23 mouse cellular contexts compared by ENCODE assay signal in the genomic region with DNA sequence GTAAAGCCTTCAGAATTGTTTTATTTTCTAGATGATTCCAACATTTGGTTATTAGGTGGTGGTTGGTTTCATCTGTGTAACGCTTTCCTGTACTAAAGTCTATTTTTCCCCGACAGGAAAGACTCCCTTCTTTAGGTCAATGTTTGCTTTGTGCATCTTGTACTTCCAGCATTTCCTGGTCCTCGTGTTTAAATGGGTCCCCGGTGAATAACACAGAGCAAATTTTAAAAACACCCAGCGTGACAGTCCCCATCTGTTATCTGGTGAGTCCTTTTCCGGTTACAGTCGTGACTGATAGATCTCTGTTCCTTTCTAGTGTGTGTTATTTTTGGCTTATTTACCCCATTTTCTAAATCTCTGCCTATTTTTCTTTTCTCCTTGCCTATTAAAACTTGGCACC. TPM values are rescaled to one million over a fixed set of nuclear protein-coding genes. Genes with fewer than 3 reads are reported as not detected.
DNase-seq lines count a peak whose midpoint lies in the region; ATAC-seq lines count a peak whose summit lies in the region.
"Had no signal": no experiment of that assay in that cellular context is flagged by ENCODE, and none has a peak within 500 bp of the region (broad histone marks: within the 10 kb centered on the region; RNA-seq: fewer than 3 reads in every experiment).

No protein-coding gene starts in this region.

- peak; percentile 7 for DNase-seq in heart, embryonic 10.5 days (ENCODE audit: low spot score)
- DNase-seq in lung, postnatal 14 days = no peak
- no peak for DNase-seq in urinary bladder, postnatal 25 days (ENCODE audit: low spot score)
- no peak for DNase-seq in cerebellum, postnatal 14 days
- DNase-seq: adrenal gland, adult 2 months; cerebellum, adult 8-10 months; gastrocnemius, postnatal 25 days; liver; liver, postnatal 0 days; lung, postnatal 4 days; retina, postnatal 1 day; right cerebral cortex, postnatal 4 days had no signal

- no peak overlapping the region for H3K4me2 ChIP-seq in heart, embryonic 12.5 days
- peak overlapping the region; percentile 17; the same call in 1 of the 2 replicates for H3K4me2 ChIP-seq in lung, embryonic 16.5 days (ENCODE audit: low read depth, low read length)
- H3K4me2 ChIP-seq in kidney, embryonic 16.5 days (replicated peaks; ENCODE audit: low read depth, low read length) = 0 out of 2 replicates have a peak overlapping the region, but pooled peaks have one; percentile 4
- H3K4me2 ChIP-seq: embryonic facial prominence, embryonic 13.5 days; midbrain, embryonic 11.5 days had no signal

- 45% methylated on average over 7 of the region's 7 CpGs for WGBS in heart, embryonic 10.5 days
- WGBS in heart, embryonic 12.5 days = 34% methylated on average over 7 of the region's 7 CpGs
- 17% methylated on average over 7 of the region's 7 CpGs for WGBS in lung, embryonic 16.5 days
- WGBS in kidney, embryonic 16.5 days = 30% methylated on average over 7 of the region's 7 CpGs

- no peak overlapping the region for H3K9ac ChIP-seq in heart, embryonic 12.5 days
- no peak overlapping the region for H3K9ac ChIP-seq in lung, embryonic 16.5 days (ENCODE audit: low read length)
- no peak overlapping the region for H3K9ac ChIP-seq in kidney, embryonic 16.5 days (replicated peaks; ENCODE audit: low read length)
- H3K9ac ChIP-seq: embryonic facial prominence, embryonic 13.5 days; liver, postnatal 0 days had no signal

- no peaks in the 10 kb centered on the region for H3K9me3 ChIP-seq in heart, embryonic 10.5 days
- H3K9me3 ChIP-seq in heart, embryonic 12.5 days (replicated peaks) = no peaks in the 10 kb centered on the region
- no peaks in the 10 kb centered on the region for H3K9me3 ChIP-seq in lung, embryonic 16.5 days (ENCODE audit: control insufficient read depth, low read length)
- no peaks in the 10 kb centered on the region for H3K9me3 ChIP-seq in kidney, embryonic 16.5 days (ENCODE audit: low read length)
- H3K9me3 ChIP-seq: embryonic facial prominence, embryonic 13.5 days; hindbrain, embryonic 10.5 days had no signal

- no peaks in the 10 kb centered on the region for H3K36me3 ChIP-seq in heart, embryonic 10.5 days
- no peaks in the 10 kb centered on the region for H3K36me3 ChIP-seq in heart, embryonic 12.5 days
- H3K36me3 ChIP-seq in lung, embryonic 16.5 days (ENCODE audit: control insufficient read depth, insufficient read depth, low read length) = no peaks in the 10 kb centered on the region
- no peaks in the 10 kb centered on the region for H3K36me3 ChIP-seq in kidney, embryonic 16.5 days (ENCODE audit: insufficient read depth, low read length)
- H3K36me3 ChIP-seq: embryonic facial prominence, embryonic 13.5 days; hindbrain, embryonic 10.5 days had no signal

- H3K27me3 ChIP-seq in heart, embryonic 10.5 days (ENCODE audit: insufficient read depth, poor library complexity, severe bottlenecking) = peaks cover 10% of the 10 kb centered on the region
- peaks cover 10% of the 10 kb centered on the region for H3K27me3 ChIP-seq in heart, embryonic 12.5 days (replicated peaks)
- no peaks in the 10 kb centered on the region for H3K27me3 ChIP-seq in lung, embryonic 16.5 days (ENCODE audit: control insufficient read depth, insufficient read depth, low read depth, low read length)
- no peaks in the 10 kb centered on the region for H3K27me3 ChIP-seq in kidney, embryonic 16.5 days (ENCODE audit: insufficient read depth, low read length)

- no peak for ATAC-seq in heart, embryonic 12.5 days (ENCODE audit: insufficient number of reproducible peaks, low FRiP score)
- no peak for ATAC-seq in lung, embryonic 16.5 days (ENCODE audit: low read depth)
- ATAC-seq in kidney, embryonic 16.5 days (ENCODE audit: low FRiP score, low TSS enrichment) = peak; percentile 71; the same call in 1 of the 2 replicates
- ATAC-seq: forebrain, embryonic 16.5 days; liver, postnatal 0 days had no signal

- H3K4me3 ChIP-seq in heart, embryonic 10.5 days = no peak overlapping the region
- H3K4me3 ChIP-seq in heart, embryonic 12.5 days = no peak overlapping the region
- H3K4me3 ChIP-seq in lung, embryonic 16.5 days (ENCODE audit: low read length) = no peak overlapping the region
- no peak overlapping the region for H3K4me3 ChIP-seq in kidney, embryonic 16.5 days (ENCODE audit: low read length)
- H3K4me3 ChIP-seq: embryonic facial prominence, embryonic 13.5 days; hindbrain, embryonic 10.5 days had no signal

- H3K27ac ChIP-seq in heart, embryonic 10.5 days = no peak overlapping the region
- no peak overlapping the region for H3K27ac ChIP-seq in heart, embryonic 12.5 days (ENCODE audit: poor library complexity, severe bottlenecking)
- no peak overlapping the region for H3K27ac ChIP-seq in lung, embryonic 16.5 days (ENCODE audit: low read length)
- peak overlapping the region; percentile 50 for H3K27ac ChIP-seq in kidney, embryonic 16.5 days (ENCODE audit: low read length)
- H3K27ac ChIP-seq: embryonic facial prominence, embryonic 13.5 days; hindbrain, embryonic 10.5 days; stomach, postnatal 0 days had no signal

- H3K4me1 ChIP-seq in heart, embryonic 10.5 days = peaks cover 9% of the 10 kb centered on the region; the same call in 1 of the 2 replicates
- H3K4me1 ChIP-seq in heart, embryonic 12.5 days (replicated peaks) = peaks cover 9% of the 10 kb centered on the region
- peaks cover 3% of the 10 kb centered on the region; the same call in 1 of the 2 replicates for H3K4me1 ChIP-seq in lung, embryonic 16.5 days (replicated peaks; ENCODE audit: control insufficient read depth, insufficient read depth, low read length)
- H3K4me1 ChIP-seq in kidney, embryonic 16.5 days (ENCODE audit: insufficient read depth, low read length) = peaks cover 11% of the 10 kb centered on the region; the same call in 1 of the 2 replicates

RNA-seq across cellular contexts. Expression of a gene that starts 16.3 kb away (rescaled TPM):
- 0.08 TPM in 1 of 2 replicates, not detected in the other for polyA plus RNA-seq in heart, embryonic 10.5 days (2016; fragmentation: Nextera tagmentation; extraction: Ambion mirVana)
- not detected in 2 replicates for polyA plus RNA-seq in heart, embryonic 12.5 days (2016; fragmentation: Nextera tagmentation; extraction: Ambion mirVana)
- not detected in 2 replicates for polyA plus RNA-seq in lung, embryonic 16.5 days (2015; fragmentation: Nextera tagmentation; extraction: Ambion mirVana)
- not detected in 2 replicates for polyA plus RNA-seq in kidney, embryonic 16.5 days (2015; fragmentation: Nextera tagmentation; extraction: Ambion mirVana)
- polyA plus RNA-seq: adrenal gland, adult 2 months; embryonic facial prominence, embryonic 13.5 days; forebrain, embryonic 16.5 days; hindbrain, embryonic 10.5 days; liver, postnatal 0 days; midbrain, embryonic 11.5 days; neural tube, embryonic 11.5 days; stomach, postnatal 0 days; thymus, postnatal 0 days; urinary bladder, adult 2 months had no signal

RNA-seq across cellular contexts. Expression of a gene that starts 31.0 kb away (rescaled TPM):
- polyA plus RNA-seq in heart, embryonic 10.5 days (2016; fragmentation: Nextera tagmentation; extraction: Ambion mirVana) = 6.5 and 9.4 TPM in 2 replicates
- polyA plus RNA-seq in heart, embryonic 12.5 days (2016; fragmentation: Nextera tagmentation; extraction: Ambion mirVana) = 4.7 and 5.3 TPM in 2 replicates
- polyA plus RNA-seq in lung, embryonic 16.5 days (2015; fragmentation: Nextera tagmentation; extraction: Ambion mirVana) = 25.1 and 26.1 TPM in 2 replicates
- polyA plus RNA-seq in kidney, embryonic 16.5 days (2015; fragmentation: Nextera tagmentation; extraction: Ambion mirVana) = 25.7 and 26.4 TPM in 2 replicates
